Mouse (Mus musculus) neural tube, embryonic 12.5 days (tissue): Measurements from ENCODE around the gene Tns4. TPM values are rescaled to one million over a fixed set of nuclear protein-coding genes. Genes with fewer than 3 reads are reported as not detected.

Experiments used
- ATAC-seq: fragments of 200-750 bp; cut with Nextera tagmentation; 2 replicates; pipeline ENCODE4 v1.8.0; 2017; ENCODE audit warnings: low read depth, mild to moderate bottlenecking, moderate TSS enrichment, moderate library complexity; ENCODE audit not compliant: low FRiP score
- H3K27ac ChIP-seq: fragments of 300-500 bp; sonication (generic); 2 replicates; pipeline ENCODE4 v1.5.1; 2016
- H3K27me3 ChIP-seq: fragments of 300-500 bp; sonication (generic); replicated peaks from 2 replicates; pipeline ENCODE4 v1.6.1; 2016; ENCODE audit warnings: mild to moderate bottlenecking
- H3K36me3 ChIP-seq: fragments of 300-500 bp; sonication (generic); 2 replicates; pipeline ENCODE4 v1.6.1; 2016; ENCODE audit warnings: mild to moderate bottlenecking
- H3K4me1 ChIP-seq: fragments of 300-500 bp; sonication (generic); 2 replicates; pipeline ENCODE4 v1.6.1; 2016
- H3K4me2 ChIP-seq: fragments of 300-500 bp; sonication (generic); replicated peaks from 2 replicates; pipeline ENCODE4 v1.6.1; 2016; ENCODE audit warnings: mild to moderate bottlenecking
- H3K4me3 ChIP-seq: fragments of 300-500 bp; sonication (generic); 2 replicates; pipeline ENCODE4 v1.5.1; 2016
- H3K9ac ChIP-seq: fragments of 300-500 bp; sonication (generic); 2 replicates; pipeline ENCODE4 v1.6.1; 2016; ENCODE audit warnings: mild to moderate bottlenecking
- H3K9me3 ChIP-seq: fragments of 300-500 bp; sonication (generic); 2 replicates; pipeline ENCODE4 v1.6.1; 2016; ENCODE audit warnings: mild to moderate bottlenecking
- WGBS: fragments of 180-500 bp; shearing (Covaris S2); methylation state at CpG from one replicate; pipeline ENCODE4 v1.1.7; 2016; 5-methylcytosine and 5-hydroxymethylcytosine counted together
- polyA plus RNA-seq: library from polyadenylated mRNA; unstranded; fragments of >200 nt; fragmentation: Nextera tagmentation; extraction: Ambion mirVana; gene quantifications from 2 replicates; pipeline ENCODE4 v1.2.1, GENCODE M21; 2016

The Tns4 gene
- polyA plus RNA-seq, 1 experiment from 2014 or later: 0.22 TPM

DNA sequence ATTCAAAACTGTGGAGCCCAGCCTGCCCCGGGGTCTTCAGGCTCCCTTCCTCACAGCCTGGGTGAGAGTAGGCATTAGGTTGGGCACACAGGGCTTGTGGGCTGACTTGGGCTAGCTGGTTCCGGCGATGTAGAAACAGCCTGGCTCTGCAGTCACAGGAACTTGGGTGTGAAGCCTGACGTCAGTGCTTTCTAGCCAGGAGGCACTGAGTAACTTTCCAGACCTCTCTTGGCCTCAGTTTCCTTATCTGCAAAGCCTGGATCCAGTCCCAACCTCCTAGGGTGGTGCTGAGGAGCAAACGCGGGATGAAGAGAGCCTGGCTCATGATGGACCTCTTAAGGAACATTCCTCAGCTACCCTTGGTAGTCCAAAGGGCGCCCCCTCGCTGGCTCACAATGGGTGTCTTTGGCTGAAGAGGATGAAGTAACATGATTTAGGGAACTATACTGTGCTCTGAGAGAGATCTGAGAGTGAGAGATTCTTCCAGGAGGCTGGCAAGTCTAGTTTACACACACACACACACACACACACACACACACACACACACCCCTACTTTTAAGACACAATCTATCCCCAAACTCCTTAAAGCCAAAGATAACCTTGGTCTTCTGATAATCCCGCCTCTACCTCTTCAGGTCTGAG is 8.1 kb downstream of the Tns4 start:
- Histone ChIP-seq H3K4me2 (no peak overlapping the region), H3K9ac (no peak overlapping the region), H3K27ac (no peak overlapping the region), H3K4me3 (no peak overlapping the region), H3K4me1 (no peaks in the 10 kb centered on the region), H3K36me3 (no peaks in the 10 kb centered on the region), H3K9me3 (no peaks in the 10 kb centered on the region), H3K27me3 (no peaks in the 10 kb centered on the region)
- no peak for ATAC-seq
- 86% methylated on average over 9 of the region's 9 CpGs for WGBS

DNA sequence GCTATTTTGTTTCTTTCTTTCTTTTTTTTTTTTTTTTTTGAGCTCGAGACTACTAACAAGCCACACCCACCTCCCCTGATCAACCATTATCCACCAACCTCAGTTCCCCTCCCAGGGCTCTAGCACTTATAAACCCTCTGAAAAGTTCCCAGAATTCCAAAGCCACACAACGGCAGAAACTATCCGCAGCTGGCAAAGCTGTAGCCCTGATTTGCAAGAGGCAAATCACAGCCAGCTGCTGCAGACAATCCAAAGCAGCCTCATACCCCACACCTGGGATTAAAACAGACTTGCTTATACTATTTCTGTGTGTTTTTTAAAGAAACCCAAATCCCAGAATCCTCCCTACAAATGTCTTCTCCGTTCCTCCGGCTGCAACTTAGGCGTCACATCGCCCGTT is 11.2 kb downstream of the Tns4 start:
- no peak overlapping the region for H3K4me2 ChIP-seq
- H3K4me1 ChIP-seq: peaks cover 4% of the 10 kb centered on the region; the same call in 1 of the 2 replicates
- H3K9me3 ChIP-seq: no peaks in the 10 kb centered on the region
- no peak overlapping the region for H3K4me3 ChIP-seq
- no peaks in the 10 kb centered on the region for H3K27me3 ChIP-seq
- ATAC-seq: no peak
- no peak overlapping the region for H3K27ac ChIP-seq
- H3K9ac ChIP-seq: no peak overlapping the region
- 83% methylated on average over 8 of the region's 8 CpGs for WGBS
- H3K36me3 ChIP-seq: no peaks in the 10 kb centered on the region

DNA sequence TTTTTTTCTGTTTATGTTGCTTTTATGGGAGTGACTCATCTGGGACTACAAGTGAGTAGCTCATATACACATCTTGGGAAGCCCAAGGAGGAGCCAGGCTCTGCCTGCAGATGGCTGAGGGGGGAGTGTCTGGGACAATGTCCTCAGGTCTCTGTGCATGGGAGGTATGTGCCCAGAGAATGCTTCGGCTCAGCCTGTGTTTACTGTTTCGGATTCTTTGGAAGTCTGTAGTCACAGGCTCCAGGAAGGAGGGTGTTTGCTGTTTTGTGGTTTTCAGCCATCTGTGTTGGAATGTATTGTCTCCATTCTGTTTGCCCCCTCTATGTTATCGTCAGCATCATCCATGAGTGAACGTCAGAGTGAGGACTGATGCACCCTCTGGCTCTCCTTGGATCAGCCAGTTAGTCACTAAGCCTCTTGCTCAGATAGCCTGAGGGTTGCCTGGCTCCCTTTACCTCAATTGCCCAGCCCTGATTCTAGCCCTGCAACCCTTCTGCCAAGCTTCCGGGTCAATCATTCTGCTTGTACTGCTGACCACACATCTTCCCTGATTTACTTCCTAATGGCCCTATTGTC is 12.3 kb downstream of the Tns4 start:
- Histone ChIP-seq H3K9me3 (no peaks in the 10 kb centered on the region), H3K9ac (no peak overlapping the region), H3K27ac (no peak overlapping the region), H3K4me3 (no peak overlapping the region), H3K4me1 (peaks cover 11% of the 10 kb centered on the region), H3K27me3 (no peaks in the 10 kb centered on the region), H3K36me3 (no peaks in the 10 kb centered on the region), H3K4me2 (no peak overlapping the region)
- 75% methylated on average over 5 of the region's 5 CpGs for WGBS
- no peak for ATAC-seq

DNA sequence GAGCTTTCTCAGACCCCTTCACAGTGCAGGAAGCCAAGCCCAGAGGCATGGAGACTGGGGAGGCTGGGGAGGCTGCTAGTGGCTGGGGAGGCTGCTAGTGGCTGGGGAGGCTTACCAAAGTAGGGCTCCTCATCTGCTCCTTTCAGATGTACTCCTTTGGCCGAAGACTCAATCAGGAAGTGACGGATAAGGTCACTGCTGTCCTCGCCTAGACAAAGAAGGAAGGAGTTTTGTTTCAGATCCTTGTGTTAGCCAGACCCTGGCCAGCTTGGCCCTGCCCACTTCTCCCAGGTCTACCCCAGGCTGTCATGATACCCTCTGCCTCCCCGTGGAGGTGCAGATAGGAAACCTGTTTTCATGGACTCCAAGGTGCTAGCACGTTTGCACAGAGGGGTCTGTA is 15.3 kb downstream of the Tns4 start:
- 65% methylated on average over 5 of the region's 5 CpGs for WGBS
- ATAC-seq: no peak
- Histone ChIP-seq H3K4me2 (no peak overlapping the region), H3K36me3 (no peaks in the 10 kb centered on the region), H3K9me3 (no peaks in the 10 kb centered on the region), H3K27ac (no peak overlapping the region), H3K27me3 (no peaks in the 10 kb centered on the region), H3K4me3 (no peak overlapping the region), H3K4me1 (peaks cover 20% of the 10 kb centered on the region), H3K9ac (no peak overlapping the region)

DNA sequence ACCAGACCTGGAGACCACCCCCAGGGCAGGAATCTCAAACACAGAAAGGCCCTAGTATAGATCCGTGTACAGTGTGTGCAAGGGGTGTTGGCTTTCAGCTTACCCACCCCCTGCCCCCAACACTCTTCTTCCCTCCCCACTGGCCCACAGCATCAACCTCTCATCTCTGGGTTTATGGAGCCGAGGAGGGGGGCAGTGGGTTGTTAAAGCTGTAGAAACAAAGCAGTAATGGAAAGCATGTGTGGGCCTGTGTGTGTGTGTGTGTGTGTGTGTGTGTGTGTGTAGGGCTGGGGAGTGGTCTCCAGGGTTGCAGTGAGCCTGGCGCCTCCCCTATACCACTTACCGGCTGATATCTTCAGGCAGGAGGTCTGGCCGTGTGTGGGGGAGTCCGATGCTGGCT is 17.2 kb downstream of the Tns4 start:
- no peak overlapping the region; the same call in 1 of the 2 replicates for H3K27ac ChIP-seq
- 2% methylated on average over 6 of the region's 6 CpGs for WGBS
- no peak overlapping the region for H3K9ac ChIP-seq
- no peak for ATAC-seq
- peaks cover 20% of the 10 kb centered on the region for H3K4me1 ChIP-seq
- no peaks in the 10 kb centered on the region for H3K9me3 ChIP-seq
- H3K4me2 ChIP-seq: 0 out of 2 replicates have a peak overlapping the region, but pooled peaks have one; percentile 9
- no peaks in the 10 kb centered on the region for H3K27me3 ChIP-seq
- H3K4me3 ChIP-seq: no peak overlapping the region
- H3K36me3 ChIP-seq: no peaks in the 10 kb centered on the region

DNA sequence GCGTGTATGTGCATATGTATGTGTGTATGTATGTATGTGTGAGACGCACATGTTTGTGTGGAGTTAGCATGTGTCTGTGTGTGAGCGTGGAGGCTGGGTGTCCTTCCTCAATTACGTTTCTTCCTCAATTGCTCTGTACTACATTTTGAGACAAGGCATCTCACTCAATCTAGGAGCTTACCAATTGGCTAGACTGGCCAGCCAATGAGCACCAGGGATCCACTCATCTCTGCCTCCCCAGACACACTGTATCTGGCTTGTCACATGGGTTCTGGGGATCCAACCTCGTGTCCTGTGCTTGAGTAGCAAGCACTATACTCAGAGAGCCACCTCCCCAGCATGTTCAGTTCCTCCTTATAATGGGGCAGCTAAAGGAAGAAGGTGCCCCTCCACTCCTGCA is 20.7 kb downstream of the Tns4 start:
- WGBS: 85% methylated on average over 5 of the region's 5 CpGs
- Histone ChIP-seq H3K4me3 (no peak overlapping the region), H3K36me3 (no peaks in the 10 kb centered on the region), H3K9ac (no peak overlapping the region), H3K4me2 (no peak overlapping the region), H3K9me3 (no peaks in the 10 kb centered on the region), H3K4me1 (peaks cover 17% of the 10 kb centered on the region), H3K27me3 (no peaks in the 10 kb centered on the region), H3K27ac (no peak overlapping the region)
- ATAC-seq: no peak

DNA sequence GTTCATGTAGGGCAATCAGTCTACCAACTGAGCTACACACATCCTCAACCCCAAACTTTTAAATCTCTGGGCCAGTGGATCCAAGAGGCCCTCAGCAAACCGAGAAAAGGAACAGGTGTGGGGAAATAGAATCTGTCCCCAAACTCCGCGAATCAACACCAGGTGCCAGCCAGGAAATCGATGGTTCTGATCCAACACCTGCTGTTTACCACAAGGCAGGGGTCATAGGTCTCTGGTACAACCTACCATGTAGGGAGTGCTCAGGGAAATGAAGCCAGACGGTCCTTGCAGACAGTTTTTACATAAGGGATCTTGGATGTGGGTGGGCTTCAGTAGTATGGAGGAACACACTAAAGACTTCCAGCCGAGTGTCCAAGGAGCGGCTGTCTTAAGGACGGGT is 21.5 kb downstream of the Tns4 start:
- ATAC-seq: no peak
- no peak overlapping the region for H3K4me2 ChIP-seq
- H3K9ac ChIP-seq: no peak overlapping the region
- H3K36me3 ChIP-seq: no peaks in the 10 kb centered on the region
- no peak overlapping the region for H3K27ac ChIP-seq
- peaks cover 22% of the 10 kb centered on the region for H3K4me1 ChIP-seq
- H3K4me3 ChIP-seq: no peak overlapping the region
- 88% methylated on average over 8 of the region's 8 CpGs for WGBS
- no peaks in the 10 kb centered on the region for H3K9me3 ChIP-seq
- H3K27me3 ChIP-seq: no peaks in the 10 kb centered on the region

DNA sequence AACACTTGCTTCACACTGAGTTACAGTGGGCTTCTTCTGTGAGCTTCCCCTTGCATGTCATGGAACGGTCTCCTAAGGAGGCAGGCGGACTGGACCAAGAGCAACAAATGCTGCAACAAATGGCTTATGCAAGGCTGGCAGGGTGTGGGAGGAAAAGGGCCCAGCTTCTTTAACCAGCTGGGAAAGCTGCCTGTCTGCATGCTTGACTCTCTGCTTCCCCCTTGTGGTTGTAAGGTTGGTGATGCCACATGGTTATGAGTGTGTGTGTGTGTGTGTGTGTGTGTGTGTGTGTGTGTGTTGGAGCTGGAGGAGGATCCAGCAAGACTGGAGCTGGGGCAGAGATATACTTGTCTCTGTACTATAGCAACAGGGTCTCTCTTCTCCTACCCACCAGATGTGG is 23.1 kb downstream of the Tns4 start:
- Histone ChIP-seq H3K4me3 (no peak overlapping the region), H3K27me3 (no peaks in the 10 kb centered on the region), H3K36me3 (no peaks in the 10 kb centered on the region), H3K9me3 (no peaks in the 10 kb centered on the region), H3K27ac (no peak overlapping the region), H3K4me1 (peaks cover 6% of the 10 kb centered on the region; the same call in 1 of the 2 replicates), H3K4me2 (no peak overlapping the region), H3K9ac (no peak overlapping the region)
- ATAC-seq: no peak
- WGBS: 35% methylated on average over 2 of the region's 2 CpGs

DNA sequence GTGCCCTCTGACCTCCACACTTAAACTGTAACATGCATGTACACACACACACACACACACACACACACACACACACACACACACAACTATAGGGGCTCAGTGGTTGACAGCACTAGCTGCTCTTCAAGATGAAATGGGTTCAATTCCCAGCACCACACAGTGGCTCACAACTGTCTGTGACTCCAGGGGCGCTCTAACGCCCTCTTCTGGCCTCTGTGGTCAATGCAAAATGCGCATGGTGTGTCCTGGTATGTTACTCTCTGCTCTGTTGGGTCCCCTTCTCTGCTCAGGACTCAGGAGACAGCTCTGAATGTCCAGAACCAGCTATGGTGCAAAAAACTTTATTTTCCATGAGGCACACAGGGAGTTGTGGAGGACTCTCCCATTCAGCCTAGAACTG is 23.8 kb downstream of the Tns4 start:
- Histone ChIP-seq H3K9ac (no peak overlapping the region), H3K36me3 (no peaks in the 10 kb centered on the region), H3K4me3 (no peak overlapping the region), H3K4me2 (no peak overlapping the region), H3K9me3 (no peaks in the 10 kb centered on the region), H3K4me1 (peaks cover 5% of the 10 kb centered on the region; the same call in 1 of the 2 replicates), H3K27ac (no peak overlapping the region), H3K27me3 (no peaks in the 10 kb centered on the region)
- no peak for ATAC-seq
- WGBS: 77% methylated on average over 3 of the region's 3 CpGs

DNA sequence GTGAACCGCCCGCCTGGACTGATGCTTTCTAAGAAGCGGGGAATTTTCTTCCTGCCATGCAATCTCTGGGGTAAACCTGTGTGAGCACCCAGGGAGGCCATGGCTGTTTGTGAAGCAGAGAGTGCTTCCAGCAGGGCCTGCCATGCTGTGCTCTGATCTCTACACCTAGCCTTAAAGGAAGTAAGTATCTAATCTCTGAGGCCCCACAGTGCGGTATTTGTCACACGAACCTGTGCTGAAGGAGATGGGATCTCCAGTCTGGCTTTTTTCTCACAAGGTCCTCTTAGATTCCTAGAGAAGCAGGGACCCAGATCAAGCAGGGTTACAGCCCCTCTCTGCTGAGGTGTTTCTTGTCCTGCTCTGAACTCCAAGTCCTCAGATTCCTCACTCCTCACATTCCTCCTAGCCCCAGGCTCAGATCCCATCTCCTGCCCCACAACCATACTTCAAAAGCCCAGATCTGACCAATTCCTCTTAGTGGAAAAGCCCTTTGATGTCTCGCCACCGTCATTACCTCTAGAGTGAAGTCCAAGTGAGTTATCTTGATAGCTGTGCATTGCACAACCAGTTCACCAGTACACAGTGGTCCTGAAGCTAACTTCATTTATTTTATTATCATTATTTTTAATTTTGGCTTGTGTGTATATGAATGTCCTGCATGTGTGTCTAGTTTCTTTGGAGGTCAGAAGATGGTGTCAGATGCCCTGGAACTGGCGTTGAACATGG is 25.5 kb downstream of the Tns4 start:
- no peaks in the 10 kb centered on the region for H3K36me3 ChIP-seq
- ATAC-seq: no peak
- peaks cover 6% of the 10 kb centered on the region; the same call in 1 of the 2 replicates for H3K9me3 ChIP-seq
- H3K4me3 ChIP-seq: no peak overlapping the region
- H3K4me1 ChIP-seq: peaks cover 5% of the 10 kb centered on the region; the same call in 1 of the 2 replicates
- no peak overlapping the region for H3K9ac ChIP-seq
- no peak overlapping the region for H3K27ac ChIP-seq
- no peaks in the 10 kb centered on the region for H3K27me3 ChIP-seq
- 48% methylated on average over 8 of the region's 8 CpGs for WGBS
- no peak overlapping the region for H3K4me2 ChIP-seq

DNA sequence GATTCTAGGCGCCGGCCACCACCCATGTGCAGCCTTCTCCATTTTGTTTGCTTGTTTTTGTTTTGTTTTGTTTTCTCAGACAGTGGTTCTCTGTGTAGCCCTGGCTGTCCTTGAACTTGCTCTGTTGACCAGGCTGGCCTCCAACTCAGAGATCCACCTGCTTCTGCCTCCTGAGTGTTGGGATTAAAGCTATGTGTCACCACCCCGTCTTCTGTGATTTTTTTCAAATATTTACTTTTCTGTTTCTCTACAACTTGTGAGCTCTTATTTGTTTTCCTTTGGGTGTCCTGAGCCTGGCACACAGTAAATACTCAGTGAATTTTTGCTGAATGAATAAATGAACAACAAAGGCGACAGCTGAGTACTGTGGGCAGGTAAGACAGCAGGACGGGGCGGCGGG is 26.4 kb downstream of the Tns4 start:
- no peak overlapping the region for H3K4me2 ChIP-seq
- H3K27ac ChIP-seq: no peak overlapping the region
- WGBS: 89% methylated on average over 7 of the region's 7 CpGs
- peaks cover 6% of the 10 kb centered on the region; the same call in 1 of the 2 replicates for H3K9me3 ChIP-seq
- H3K36me3 ChIP-seq: no peaks in the 10 kb centered on the region
- no peak overlapping the region for H3K4me3 ChIP-seq
- peaks cover 5% of the 10 kb centered on the region; the same call in 1 of the 2 replicates for H3K4me1 ChIP-seq
- ATAC-seq: no peak
- H3K9ac ChIP-seq: no peak overlapping the region
- no peaks in the 10 kb centered on the region for H3K27me3 ChIP-seq

DNA sequence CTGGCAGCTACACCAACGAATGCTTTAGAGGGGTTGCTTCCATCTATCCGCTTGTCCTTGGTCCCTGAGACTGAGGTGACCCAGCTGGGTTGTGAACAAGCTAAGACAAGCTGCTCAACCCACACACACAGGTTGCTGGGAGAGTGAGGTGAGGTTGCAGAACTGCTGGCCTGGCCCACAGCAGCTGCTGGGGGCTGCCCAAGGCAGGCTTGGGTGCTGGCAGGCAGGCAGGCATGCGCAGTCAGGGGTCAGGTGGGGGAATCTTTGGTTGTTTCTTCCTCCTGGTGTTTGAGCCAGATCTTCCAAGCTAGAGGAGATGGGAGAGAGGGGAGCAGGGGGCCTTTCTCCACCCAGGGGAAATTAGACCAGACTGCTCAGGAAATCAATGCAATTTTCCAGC is 28.7 kb downstream of the Tns4 start:
- WGBS: 95% methylated on average over 3 of the region's 3 CpGs
- H3K4me1 ChIP-seq: peaks cover 10% of the 10 kb centered on the region
- ATAC-seq: no peak
- no peak overlapping the region for H3K4me2 ChIP-seq
- no peaks in the 10 kb centered on the region for H3K36me3 ChIP-seq
- no peak overlapping the region for H3K27ac ChIP-seq
- no peak overlapping the region for H3K4me3 ChIP-seq
- H3K9ac ChIP-seq: no peak overlapping the region
- H3K9me3 ChIP-seq: peaks cover 6% of the 10 kb centered on the region; the same call in 1 of the 2 replicates
- H3K27me3 ChIP-seq: no peaks in the 10 kb centered on the region
